Mouse (Mus musculus): ENCODE data around the gene Map3k11. TPM values are rescaled to one million over a fixed set of nuclear protein-coding genes. Genes with fewer than 3 reads are reported as not detected.
"Not testable (repeated sequence)": the region's sequence is repeated elsewhere in the genome, so short reads cannot be mapped to it uniquely, and the experiment has no call there.

Gene Map3k11
- polyA plus RNA-seq, 1 experiment, result 141 TPM

DNA sequence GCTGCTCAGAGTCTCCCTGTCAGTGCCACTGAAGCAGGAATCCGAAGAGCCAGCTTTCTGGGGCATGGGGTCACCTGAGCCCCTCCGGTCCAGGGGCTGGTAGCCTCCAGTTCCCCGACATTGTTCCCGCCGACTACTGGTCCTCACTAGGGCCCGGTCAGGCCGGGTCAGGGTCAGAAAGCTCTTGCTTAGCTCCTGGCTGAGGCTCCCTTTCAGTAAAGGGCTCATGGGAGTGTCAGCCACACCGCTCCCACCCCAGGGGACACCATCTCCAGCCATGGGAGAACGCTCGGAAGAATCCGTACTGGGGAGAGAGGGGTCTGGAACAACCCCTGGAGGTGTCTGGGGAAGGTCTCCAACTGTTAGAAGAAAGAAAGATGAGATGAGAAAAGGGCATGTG, 2.7 kb upstream of the Map3k11 start:
- DNase-seq, result no peak
- Histone ChIP-seq H3K27me3 (ENCODE audit: control insufficient read depth, insufficient read depth, low read length) (no peaks in the 10 kb centered on the region), H3K4me3 (ENCODE audit: control insufficient read depth, insufficient read depth, low read length) (no peak overlapping the region), H3K27ac (ENCODE audit: control insufficient read depth, insufficient read depth, low read length) (no peak overlapping the region), H3K36me3 (ENCODE audit: control insufficient read depth, insufficient read depth, low read length) (peaks cover 46% of the 10 kb centered on the region), H3K4me1 (replicated peaks; ENCODE audit: control insufficient read depth, insufficient read depth, low read length) (peaks cover 19% of the 10 kb centered on the region)
- 99% methylated on average over 11 of the region's 11 CpGs for WGBS
- TF ChIP-seq POLR2A (IDR thresholded peaks at IDR 0.05; ENCODE audit: control insufficient read depth, extremely low read depth, insufficient read depth, low read length, poor library complexity), result no peak

DNA sequence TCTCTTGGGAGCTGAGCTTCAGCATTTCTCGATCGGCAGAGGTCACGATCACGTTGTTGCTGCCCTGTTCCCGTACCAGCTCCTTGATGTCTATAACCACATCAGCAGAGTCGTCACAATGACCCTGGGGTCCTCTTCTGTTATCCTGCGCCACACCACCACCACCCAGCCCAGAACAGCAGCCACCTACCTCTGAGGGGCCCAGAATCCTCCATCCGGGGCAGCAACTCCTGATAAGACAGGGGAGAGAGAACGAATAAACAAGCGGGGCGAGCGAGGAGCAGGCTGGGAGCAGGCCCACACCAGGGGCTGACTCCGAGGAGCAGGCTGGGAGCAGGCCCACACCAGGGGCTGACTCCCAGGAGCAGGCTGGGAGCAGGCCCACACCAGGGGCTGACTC, 2.1 kb upstream of the Map3k11 start:
- Histone ChIP-seq H3K27ac (ENCODE audit: control insufficient read depth, insufficient read depth, low read length) (no peak overlapping the region), H3K27me3 (ENCODE audit: control insufficient read depth, insufficient read depth, low read length) (no peaks in the 10 kb centered on the region), H3K36me3 (ENCODE audit: control insufficient read depth, insufficient read depth, low read length) (peaks cover 40% of the 10 kb centered on the region), H3K4me1 (replicated peaks; ENCODE audit: control insufficient read depth, insufficient read depth, low read length) (peaks cover 25% of the 10 kb centered on the region), H3K4me3 (ENCODE audit: control insufficient read depth, insufficient read depth, low read length) (no peak overlapping the region)
- no peak for DNase-seq
- 97% methylated on average over 13 of the region's 13 CpGs for WGBS
- no peak for TF ChIP-seq CTCF (IDR thresholded peaks at IDR 0.05; ENCODE audit: borderline replicate concordance, control insufficient read depth, extremely low read depth, insufficient read depth, low read length, poor library complexity)
- no peak for TF ChIP-seq POLR2A (IDR thresholded peaks at IDR 0.05; ENCODE audit: control insufficient read depth, extremely low read depth, insufficient read depth, low read length, poor library complexity)

DNA sequence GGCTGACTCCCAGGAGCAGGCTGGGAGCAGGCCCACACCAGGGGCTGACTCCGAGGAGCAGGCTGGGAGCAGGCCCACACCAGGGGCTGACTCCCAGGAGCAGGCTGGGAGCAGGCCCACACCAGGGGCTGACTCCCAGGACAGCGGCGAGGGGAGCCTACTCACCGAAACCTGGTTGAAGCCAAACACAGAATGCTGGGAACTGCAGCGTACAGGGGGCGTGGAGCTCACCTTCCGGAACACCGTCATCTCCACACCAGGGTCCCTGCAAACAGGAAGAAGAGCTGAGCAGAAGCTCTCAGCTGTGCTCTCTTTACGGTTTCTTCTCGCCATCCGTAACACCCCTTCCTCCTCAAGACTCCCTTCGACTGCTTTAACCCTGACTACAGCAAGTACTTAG, 1.6 kb upstream of the Map3k11 start:
- 95% methylated on average over 10 of the region's 12 CpGs for WGBS
- peaks cover 38% of the 10 kb centered on the region for H3K36me3 ChIP-seq (ENCODE audit: control insufficient read depth, insufficient read depth, low read length)
- not testable (repeated sequence) for DNase-seq; H3K4me3 ChIP-seq (ENCODE audit: control insufficient read depth, insufficient read depth, low read length); H3K27ac ChIP-seq (ENCODE audit: control insufficient read depth, insufficient read depth, low read length); H3K27me3 ChIP-seq (ENCODE audit: control insufficient read depth, insufficient read depth, low read length)
- peaks cover 30% of the 10 kb centered on the region for H3K4me1 ChIP-seq (replicated peaks; ENCODE audit: control insufficient read depth, insufficient read depth, low read length)

DNA sequence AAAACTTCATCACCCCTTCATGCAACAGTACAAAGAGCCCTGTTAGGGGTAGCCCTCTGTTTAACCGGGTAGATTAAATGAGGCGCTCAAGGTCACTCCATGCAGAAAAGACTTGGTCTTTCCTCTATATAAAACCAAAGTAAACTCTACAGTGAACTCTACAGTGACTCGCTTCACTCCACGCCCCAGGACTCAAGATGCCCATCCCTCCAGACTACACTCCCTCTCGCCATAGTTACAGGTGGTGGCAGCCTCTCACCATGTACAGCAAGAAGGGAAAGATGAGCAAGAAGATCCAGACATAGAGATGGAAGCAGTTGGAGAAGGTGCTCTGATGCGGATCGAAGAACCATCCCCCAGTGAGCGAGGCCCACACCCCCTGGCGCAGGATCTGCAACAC, 804 bp upstream of the Map3k11 start:
- peak overlapping the region; percentile 92 for H3K4me3 ChIP-seq (ENCODE audit: control insufficient read depth, insufficient read depth, low read length)
- H3K27ac ChIP-seq (ENCODE audit: control insufficient read depth, insufficient read depth, low read length), result no peak overlapping the region
- 43% methylated on average over 9 of the region's 9 CpGs for WGBS
- H3K36me3 ChIP-seq (ENCODE audit: control insufficient read depth, insufficient read depth, low read length), result peaks cover 31% of the 10 kb centered on the region
- H3K27me3 ChIP-seq (ENCODE audit: control insufficient read depth, insufficient read depth, low read length), result no peaks in the 10 kb centered on the region
- H3K4me1 ChIP-seq (replicated peaks; ENCODE audit: control insufficient read depth, insufficient read depth, low read length), result peaks cover 36% of the 10 kb centered on the region
- no peak for DNase-seq
- TF ChIP-seq CTCF (IDR thresholded peaks at IDR 0.05; ENCODE audit: borderline replicate concordance, control insufficient read depth, extremely low read depth, insufficient read depth, low read length, poor library complexity) (no peak), POLR2A (IDR thresholded peaks at IDR 0.05; ENCODE audit: control insufficient read depth, extremely low read depth, insufficient read depth, low read length, poor library complexity) (no peak)

DNA sequence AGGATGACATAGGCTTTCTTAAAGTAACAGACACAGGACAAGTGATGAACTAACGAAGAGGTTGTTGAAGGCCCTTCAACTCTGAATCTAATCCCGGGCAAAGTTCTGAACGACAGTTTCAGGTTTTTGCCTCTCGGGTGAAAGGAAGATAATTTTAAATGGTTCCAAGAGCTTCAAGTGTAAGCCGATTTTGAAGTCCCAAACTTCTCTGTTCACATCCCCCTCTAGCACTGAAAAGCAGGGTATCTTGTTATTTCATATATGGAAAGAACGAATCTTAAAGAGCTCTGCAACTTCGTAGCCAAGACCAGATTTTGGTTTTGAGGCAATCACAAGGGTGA, 516 bp downstream of the Map3k11 start:
- Histone ChIP-seq H3K27ac (ENCODE audit: control insufficient read depth, insufficient read depth, low read length) (peak overlapping the region; percentile 85), H3K4me3 (ENCODE audit: control insufficient read depth, insufficient read depth, low read length) (peak overlapping the region; percentile 92), H3K36me3 (ENCODE audit: control insufficient read depth, insufficient read depth, low read length) (peaks cover 20% of the 10 kb centered on the region), H3K27me3 (ENCODE audit: control insufficient read depth, insufficient read depth, low read length) (no peaks in the 10 kb centered on the region), H3K4me1 (replicated peaks; ENCODE audit: control insufficient read depth, insufficient read depth, low read length) (peaks cover 42% of the 10 kb centered on the region)
- WGBS, result 0% methylated on average over 7 of the region's 7 CpGs
- TF ChIP-seq POLR2A (IDR thresholded peaks at IDR 0.05; ENCODE audit: control insufficient read depth, extremely low read depth, insufficient read depth, low read length, poor library complexity), result no peak
- TF ChIP-seq CTCF (IDR thresholded peaks at IDR 0.05; ENCODE audit: borderline replicate concordance, control insufficient read depth, extremely low read depth, insufficient read depth, low read length, poor library complexity), result no peak
- DNase-seq, result no peak

DNA sequence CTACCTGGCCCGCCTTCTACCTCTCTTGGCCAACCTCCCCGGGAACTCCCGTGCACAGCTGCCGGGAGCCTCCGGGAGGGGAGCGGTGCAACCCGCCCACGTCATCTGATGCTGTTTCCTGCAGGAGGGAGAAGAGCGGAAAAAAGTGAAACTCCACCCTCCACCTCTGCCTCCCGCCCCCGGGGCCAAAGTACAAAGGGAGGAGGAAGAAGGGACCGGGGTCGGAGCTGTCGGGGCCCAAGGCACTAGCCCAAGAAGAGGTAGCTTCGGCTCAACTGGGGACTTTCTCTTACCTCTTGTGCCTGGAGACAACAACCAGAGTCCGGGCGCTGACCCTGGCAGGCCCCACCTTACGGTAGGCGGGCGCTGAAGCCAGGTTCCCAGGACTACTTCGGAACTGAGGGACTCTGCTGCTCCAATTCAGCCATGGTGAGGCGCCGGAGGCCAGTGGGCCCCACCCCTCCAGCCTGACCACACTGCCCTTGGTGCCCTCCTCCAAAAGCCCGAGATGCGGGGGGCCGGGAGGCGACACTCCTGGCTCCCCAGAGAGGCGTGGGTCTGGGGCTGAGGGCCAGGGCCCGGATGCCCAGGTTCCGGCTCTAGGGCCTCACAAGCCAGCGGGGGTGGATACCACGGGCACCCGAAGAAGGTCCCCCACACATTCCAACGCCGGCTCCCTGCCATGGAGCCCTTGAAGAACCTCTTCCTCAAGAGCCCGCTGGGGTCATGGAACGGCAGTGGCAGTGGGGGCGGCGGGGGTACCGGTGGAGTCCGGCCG, 1.2 kb downstream of the Map3k11 start:
- Histone ChIP-seq H3K4me3 (ENCODE audit: control insufficient read depth, insufficient read depth, low read length) (peak overlapping the region; percentile 92), H3K36me3 (ENCODE audit: control insufficient read depth, insufficient read depth, low read length) (peaks cover 14% of the 10 kb centered on the region), H3K4me1 (replicated peaks; ENCODE audit: control insufficient read depth, insufficient read depth, low read length) (peaks cover 42% of the 10 kb centered on the region), H3K27ac (ENCODE audit: control insufficient read depth, insufficient read depth, low read length) (peak overlapping the region; percentile 86), H3K27me3 (ENCODE audit: control insufficient read depth, insufficient read depth, low read length) (no peaks in the 10 kb centered on the region)
- TF ChIP-seq CTCF (IDR thresholded peaks at IDR 0.05; ENCODE audit: borderline replicate concordance, control insufficient read depth, extremely low read depth, insufficient read depth, low read length, poor library complexity), result no peak
- peak; percentile 67 for TF ChIP-seq POLR2A (IDR thresholded peaks at IDR 0.05; ENCODE audit: control insufficient read depth, extremely low read depth, insufficient read depth, low read length, poor library complexity)
- DNase-seq, result peak; percentile 92
- 1% methylated on average over 42 of the region's 42 CpGs for WGBS

DNA sequence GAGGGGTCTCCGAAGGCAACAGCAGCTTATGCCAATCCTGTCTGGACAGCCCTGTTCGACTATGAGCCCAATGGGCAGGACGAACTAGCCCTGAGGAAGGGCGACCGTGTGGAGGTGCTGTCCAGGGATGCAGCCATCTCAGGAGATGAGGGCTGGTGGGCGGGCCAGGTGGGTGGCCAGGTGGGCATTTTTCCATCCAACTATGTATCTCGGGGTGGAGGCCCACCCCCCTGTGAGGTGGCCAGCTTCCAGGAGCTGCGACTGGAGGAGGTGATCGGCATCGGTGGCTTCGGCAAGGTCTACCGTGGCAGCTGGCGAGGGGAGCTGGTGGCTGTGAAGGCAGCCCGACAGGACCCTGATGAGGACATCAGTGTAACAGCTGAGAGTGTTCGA, 1.8 kb downstream of the Map3k11 start:
- TF ChIP-seq CTCF (IDR thresholded peaks at IDR 0.05; ENCODE audit: borderline replicate concordance, control insufficient read depth, extremely low read depth, insufficient read depth, low read length, poor library complexity) (no peak), POLR2A (IDR thresholded peaks at IDR 0.05; ENCODE audit: control insufficient read depth, extremely low read depth, insufficient read depth, low read length, poor library complexity) (no peak)
- Histone ChIP-seq H3K27ac (ENCODE audit: control insufficient read depth, insufficient read depth, low read length) (no peak overlapping the region), H3K4me1 (replicated peaks; ENCODE audit: control insufficient read depth, insufficient read depth, low read length) (peaks cover 42% of the 10 kb centered on the region), H3K36me3 (ENCODE audit: control insufficient read depth, insufficient read depth, low read length) (peaks cover 13% of the 10 kb centered on the region), H3K27me3 (ENCODE audit: control insufficient read depth, insufficient read depth, low read length) (no peaks in the 10 kb centered on the region), H3K4me3 (ENCODE audit: control insufficient read depth, insufficient read depth, low read length) (peak overlapping the region; percentile 92)
- 19% methylated on average over 15 of the region's 15 CpGs for WGBS
- no peak for DNase-seq

Measured in thymus, adult 2 months (tissue).